Mouse (Mus musculus) ES-Bruce4 (cell line): Measurements from ENCODE around the gene Tmem41b. TPM values are rescaled to one million over a fixed set of nuclear protein-coding genes. Genes with fewer than 3 reads are reported as not detected.
A peak's percentile ranks its signal among the peaks of the same experiment; 100 is the strongest.
"Not testable (repeated sequence)": the region's sequence is repeated elsewhere in the genome, so short reads cannot be mapped to it uniquely, and the experiment has no call there.

Source experiments
- H3K27ac ChIP-seq: 2 replicates; pipeline ENCODE4 v1.5.1; 2012; ENCODE audit warnings: low read length, inconsistent platforms; ENCODE audit not compliant: insufficient read depth
- H3K27me3 ChIP-seq: 2 replicates; pipeline ENCODE4 v1.6.1; 2012; ENCODE audit warnings: mild to moderate bottlenecking, low read length, inconsistent platforms; ENCODE audit not compliant: control insufficient read depth, poor library complexity, insufficient read depth, severe bottlenecking
- H3K36me3 ChIP-seq: 2 replicates; pipeline ENCODE4 v1.6.1; 2012; ENCODE audit warnings: inconsistent platforms, mild to moderate bottlenecking, low read length, moderate library complexity; ENCODE audit not compliant: control insufficient read depth, poor library complexity, insufficient read depth, severe bottlenecking
- H3K4me1 ChIP-seq: one replicate; pipeline ENCODE4 v1.8.1; 2011; ENCODE audit warnings: low read length; ENCODE audit not compliant: control insufficient read depth, insufficient read depth
- H3K4me3 ChIP-seq: 2 replicates; pipeline ENCODE4 v1.5.1; 2011; ENCODE audit warnings: low read depth, mild to moderate bottlenecking, low read length
- H3K9ac ChIP-seq: 2 replicates; pipeline ENCODE4 v1.6.1; 2012; ENCODE audit warnings: low read depth, mild to moderate bottlenecking, inconsistent platforms; ENCODE audit not compliant: poor library complexity, severe bottlenecking
- H3K9me3 ChIP-seq: replicated peaks from 2 replicates; pipeline ENCODE4 v1.6.1; 2012; ENCODE audit warnings: mild to moderate bottlenecking, low read length, inconsistent platforms; ENCODE audit not compliant: control insufficient read depth, poor library complexity, insufficient read depth, severe bottlenecking
- CTCF ChIP-seq: IDR thresholded peaks from one replicate; pipeline ENCODE4 v1.8.1; 2011; ENCODE audit warnings: low read depth, low read length
- EP300 ChIP-seq: IDR thresholded peaks from 2 replicates; pipeline ENCODE4 v1.6.1; 2011; ENCODE audit warnings: low read depth, low read length; ENCODE audit not compliant: insufficient read depth
- POLR2A ChIP-seq: IDR thresholded peaks from one replicate; pipeline ENCODE4 v1.8.1; 2011; ENCODE audit warnings: low read length; ENCODE audit not compliant: insufficient read depth
- polyA plus RNA-seq: library from polyadenylated mRNA; stranded (reverse); fragments of >200 nt; gene quantifications from 2 replicates; pipeline ENCODE4 v1.2.4, GENCODE M21; 2011; ENCODE audit warnings: low read depth; ENCODE audit not compliant: missing spikeins, insufficient read depth, insufficient read length

The Tmem41b gene
- polyA plus RNA-seq: 51.9 and 60.9 TPM in 2 replicates

- Histone ChIP-seq H3K27ac (peak within 1 kb of the TSS; percentile 23), H3K4me3 (peak within 1 kb of the TSS; percentile 95), H3K9ac (peak within 1 kb of the TSS; percentile 77)
- not testable (repeated sequence) for H3K4me1 ChIP-seq, H3K36me3 ChIP-seq, H3K9me3 ChIP-seq, H3K27me3 ChIP-seq
Measured at GRCm38 (mm10) chr7:109986775-109987174, at the start of gene Tmem41b. Tmem41b (minus strand) TSS chr7:109986929.

GRCm38 (mm10) chr7:110030342-110030741 is 43.6 kb upstream of the Tmem41b start:
- Histone ChIP-seq H3K27me3 (no peaks in the 10 kb centered on the region), H3K4me1 (no peaks in the 10 kb centered on the region), H3K27ac (0 out of 2 replicates have a peak overlapping the region, but pooled peaks have one; percentile 1), H3K4me3 (no peak overlapping the region), H3K9ac (no peak overlapping the region), H3K36me3 (peaks cover 85% of the 10 kb centered on the region), H3K9me3 (no peaks in the 10 kb centered on the region)
- TF ChIP-seq EP300: no peak
- no peak for TF ChIP-seq POLR2A
- no peak for TF ChIP-seq CTCF

- peaks cover 81% of the 10 kb centered on the region for H3K36me3 ChIP-seq
- TF ChIP-seq CTCF: no peak
- TF ChIP-seq EP300: no peak
- no peak for TF ChIP-seq POLR2A
Measured at GRCm38 (mm10) chr7:110028826-110029225, 42.1 kb upstream of the Tmem41b start.

DNA sequence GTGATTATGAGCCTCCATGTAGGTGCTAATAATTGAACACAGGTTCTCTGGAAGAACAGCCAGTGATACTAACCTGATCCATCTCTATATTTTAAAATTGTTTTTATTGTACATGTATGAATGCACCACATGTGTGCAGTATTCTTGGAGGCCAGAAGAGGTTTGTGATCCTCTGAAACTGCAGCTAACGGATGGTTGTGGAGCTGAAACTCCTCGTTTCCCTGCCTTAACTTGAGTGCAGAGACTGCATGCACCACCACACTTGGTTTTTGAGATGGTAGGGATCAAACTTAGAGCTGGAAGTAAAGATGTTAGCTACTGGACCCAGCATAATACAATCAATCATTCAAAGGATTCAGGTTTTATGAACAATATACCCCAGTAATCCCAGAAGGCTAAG is 39.9 kb upstream of the Tmem41b start:
- H3K27ac ChIP-seq: no peak overlapping the region
- TF ChIP-seq EP300 (no peak), CTCF (no peak), POLR2A (no peak)
- no peaks in the 10 kb centered on the region for H3K9me3 ChIP-seq
- H3K27me3 ChIP-seq: no peaks in the 10 kb centered on the region
- no peaks in the 10 kb centered on the region for H3K4me1 ChIP-seq
- peaks cover 67% of the 10 kb centered on the region for H3K36me3 ChIP-seq
- no peak overlapping the region for H3K9ac ChIP-seq
- no peak overlapping the region for H3K4me3 ChIP-seq

More at GRCm38 (mm10) chr7:110028826-110029225, 42.1 kb upstream of the Tmem41b start:
- Histone ChIP-seq H3K4me1 (no peaks in the 10 kb centered on the region), H3K4me3 (no peak overlapping the region), H3K9me3 (no peaks in the 10 kb centered on the region), H3K9ac (no peak overlapping the region), H3K27ac (no peak overlapping the region), H3K27me3 (no peaks in the 10 kb centered on the region)

DNA sequence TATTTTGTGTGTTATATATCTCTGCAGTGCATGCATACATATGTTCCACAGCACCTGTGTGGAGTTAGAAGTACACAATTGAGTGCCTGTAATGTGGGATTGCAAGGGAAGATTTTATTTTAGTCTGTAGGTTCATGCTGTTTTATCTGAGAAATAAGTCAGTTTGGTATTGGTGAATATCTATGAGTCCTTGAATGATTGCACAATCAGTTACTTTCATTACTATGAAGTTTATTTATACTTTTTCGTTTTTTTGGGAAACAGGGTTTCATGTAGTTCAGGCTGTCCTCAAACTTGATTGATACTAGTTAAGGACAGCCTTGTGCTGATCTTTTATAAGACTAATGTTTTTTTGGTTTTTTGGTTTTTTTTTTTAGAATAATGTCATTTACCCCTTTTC is 36.8 kb upstream of the Tmem41b start:
- Histone ChIP-seq H3K27ac (no peak overlapping the region), H3K27me3 (no peaks in the 10 kb centered on the region), H3K36me3 (peaks cover 52% of the 10 kb centered on the region), H3K9ac (0 out of 2 replicates have a peak overlapping the region, but pooled peaks have one; percentile 68), H3K4me3 (no peak overlapping the region), H3K9me3 (no peaks in the 10 kb centered on the region), H3K4me1 (no peaks in the 10 kb centered on the region)
- no peak for TF ChIP-seq POLR2A
- TF ChIP-seq CTCF: no peak
- TF ChIP-seq EP300: no peak

DNA sequence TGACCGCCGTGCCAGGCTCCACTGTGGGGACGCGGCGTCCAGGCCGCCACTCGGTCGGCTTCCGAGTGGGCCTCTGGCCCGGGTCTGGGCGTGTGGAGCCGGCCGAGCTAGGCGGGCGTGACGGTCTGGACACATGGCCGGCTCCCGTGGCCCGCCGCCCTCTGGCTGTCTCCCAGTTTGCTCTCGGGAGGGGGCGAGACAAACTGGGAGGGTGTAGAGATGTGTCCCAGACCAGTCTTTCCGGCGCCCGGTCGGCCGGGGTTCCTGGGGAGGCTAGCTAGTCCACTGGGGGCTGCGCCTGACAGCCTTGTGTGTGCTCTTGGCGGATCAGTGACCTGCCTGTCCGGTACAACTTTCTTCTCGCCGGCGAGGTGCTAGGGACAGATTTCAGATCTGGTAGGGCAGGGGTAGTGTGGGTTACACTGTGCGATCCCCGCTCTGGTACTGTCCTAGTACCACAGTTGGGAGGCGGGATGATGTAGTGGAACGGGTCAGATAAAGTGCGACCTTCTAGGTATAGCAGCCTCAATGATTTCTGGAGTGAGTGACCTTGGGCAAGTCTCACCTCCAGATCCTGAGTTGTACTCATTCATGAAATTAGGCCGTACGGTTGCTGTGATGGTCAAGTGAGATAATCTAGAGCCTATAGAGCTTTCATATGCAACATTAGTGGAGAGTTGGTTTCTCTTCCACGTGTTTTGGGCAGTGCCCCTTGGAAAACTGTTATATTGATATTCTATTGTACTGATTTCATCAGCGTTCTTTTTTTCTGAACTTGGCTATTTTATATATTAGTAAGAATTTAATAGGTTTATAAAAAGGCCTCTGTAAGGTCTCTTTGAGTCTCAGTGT is 32.1 kb upstream of the Tmem41b start:
- Histone ChIP-seq H3K9ac (peak overlapping the region; percentile 97), H3K4me3 (peak overlapping the region; percentile 100), H3K27ac (peak overlapping the region; percentile 60), H3K4me1 (no peaks in the 10 kb centered on the region), H3K27me3 (no peaks in the 10 kb centered on the region), H3K36me3 (peaks cover 16% of the 10 kb centered on the region), H3K9me3 (no peaks in the 10 kb centered on the region)
- TF ChIP-seq POLR2A: no peak
